ENCODE assay signal across 51 mouse cellular contexts in genomic region chrX:137165621-137166020, GRCm38 (mm10). TPM values are rescaled to one million over a fixed set of nuclear protein-coding genes. Genes with fewer than 3 reads are reported as not detected.
"Had no signal": no experiment of that assay in that cellular context is flagged by ENCODE, and none has a peak within 500 bp of the region (broad histone marks: within the 10 kb centered on the region; RNA-seq: fewer than 3 reads in every experiment).

No protein-coding gene starts in this region.

- H3K4me3 ChIP-seq: heart, embryonic 10.5 days; heart, embryonic 12.5 days; heart, embryonic 13.5 days; heart, embryonic 15.5 days; hindbrain, embryonic 10.5 days; hindbrain, embryonic 12.5 days; hindbrain, embryonic 13.5 days; hindbrain, embryonic 15.5 days; intestine, embryonic 15.5 days; kidney, embryonic 15.5 days; layer of hippocampus, adult 2 months had no signal

- H3K4me1 ChIP-seq: heart, embryonic 10.5 days; heart, embryonic 12.5 days; heart, embryonic 13.5 days; heart, embryonic 15.5 days; hindbrain, embryonic 10.5 days; hindbrain, embryonic 12.5 days; hindbrain, embryonic 13.5 days; hindbrain, embryonic 15.5 days; intestine, embryonic 15.5 days; kidney, embryonic 15.5 days had no signal

- H3K27me3 ChIP-seq: heart, embryonic 13.5 days; heart, embryonic 15.5 days; hindbrain, embryonic 12.5 days; hindbrain, embryonic 15.5 days; intestine, embryonic 15.5 days; kidney, embryonic 15.5 days had no signal

- DNase-seq: heart, postnatal 10 days; heart, postnatal 14 days; heart, postnatal 36 days; heart, postnatal 4 days; kidney, adult 11 months; kidney, adult 18-20 months; kidney, adult 2 months; kidney, adult 8-10 months; kidney, adult 9 months; kidney, postnatal 10 days; kidney, postnatal 14 days; kidney, postnatal 25 days; kidney, postnatal 36 days; kidney, postnatal 4 days; layer of hippocampus, adult 9-11 months; layer of hippocampus, postnatal 36 days had no signal

- H3K9ac ChIP-seq: heart, embryonic 12.5 days; heart, embryonic 13.5 days; heart, embryonic 15.5 days; hindbrain, embryonic 12.5 days; hindbrain, embryonic 13.5 days; hindbrain, embryonic 14.5 days; hindbrain, embryonic 15.5 days; intestine, embryonic 15.5 days; kidney, embryonic 15.5 days had no signal

- H3K27ac ChIP-seq: heart, embryonic 10.5 days; heart, embryonic 13.5 days; heart, embryonic 15.5 days; hindbrain, embryonic 10.5 days; hindbrain, embryonic 12.5 days; hindbrain, embryonic 13.5 days; hindbrain, embryonic 14.5 days; hindbrain, embryonic 15.5 days; hindbrain, postnatal 0 days; intestine, embryonic 15.5 days; kidney, embryonic 15.5 days; kidney, postnatal 0 days; layer of hippocampus, adult 2 months had no signal

- H3K9me3 ChIP-seq: heart, embryonic 10.5 days; heart, embryonic 13.5 days; heart, embryonic 15.5 days; hindbrain, embryonic 10.5 days; hindbrain, embryonic 12.5 days; hindbrain, embryonic 13.5 days; hindbrain, embryonic 15.5 days; intestine, embryonic 15.5 days; kidney, embryonic 15.5 days had no signal

- H3K36me3 ChIP-seq: heart, embryonic 10.5 days; heart, embryonic 12.5 days; heart, embryonic 13.5 days; heart, embryonic 15.5 days; hindbrain, embryonic 10.5 days; hindbrain, embryonic 12.5 days; hindbrain, embryonic 13.5 days; hindbrain, embryonic 15.5 days; intestine, embryonic 15.5 days; kidney, embryonic 15.5 days had no signal

RNA-seq across cellular contexts. Expression of gene Esx1, which starts 43.7 kb away (rescaled TPM):
- total RNA-seq: heart, postnatal 10 days; heart, postnatal 14 days; heart, postnatal 25 days; heart, postnatal 36 days; heart, postnatal 4 days; hematopoietic stem cell, adult 5-6 weeks; hindbrain, postnatal 0 days; layer of hippocampus, adult 18-20 months; layer of hippocampus, adult 2 months; layer of hippocampus, adult 8-10 months; layer of hippocampus, postnatal 10 days; layer of hippocampus, postnatal 14 days; layer of hippocampus, postnatal 25 days; layer of hippocampus, postnatal 36 days; left cerebral cortex, adult 18-20 months had no signal
- polyA plus RNA-seq: heart, embryonic 11.5 days; heart, embryonic 12.5 days; heart, embryonic 13.5 days; heart, embryonic 14.5 days; heart, embryonic 15.5 days; heart, embryonic 16.5 days; heart, postnatal 0 days; hindbrain, embryonic 10.5 days; hindbrain, embryonic 11.5 days; hindbrain, embryonic 12.5 days; hindbrain, embryonic 13.5 days; hindbrain, embryonic 14.5 days; hindbrain, embryonic 15.5 days; hindbrain, embryonic 16.5 days; hindbrain, postnatal 0 days; inflammation-experienced regulatory T-cells, adult 6 months; intestine, embryonic 14.5 days; intestine, embryonic 15.5 days; intestine, embryonic 16.5 days; intestine, postnatal 0 days; kidney, adult 2 months; kidney, embryonic 14.5 days; kidney, embryonic 15.5 days; kidney, embryonic 16.5 days; kidney, postnatal 0 days; large intestine, adult 2 months had no signal
